Mouse (Mus musculus): Measurements from ENCODE around the gene Gm6871. TPM values are rescaled to one million over a fixed set of nuclear protein-coding genes. Genes with fewer than 3 reads are reported as not detected.

The Gm6871 gene
- total RNA-seq, 2 experiments from 2014 or later = not detected

Other genes starting within 250 kb of the Gm6871 start
- 10 to 100 TPM in 1 of 2 experiments, 1 to 10 TPM in 1; 9.5 to 10.4 TPM for gene AI987944, start 180.3 kb downstream of the Gm6871 start, total RNA-seq (2021)
- gene Vmn2r57, start 125.0 kb downstream of the Gm6871 start, total RNA-seq (2021) = under 1 TPM; 0.17 to 0.18 TPM
- gene Gm20449, start 74.2 kb downstream of the Gm6871 start, total RNA-seq (2021) = not detected
- gene AW146154, start 73.8 kb downstream of the Gm6871 start, total RNA-seq (2021) = 1 to 10 TPM; 2.7 to 3.4 TPM
- 10 to 100 TPM in 1 of 2 experiments, 1 to 10 TPM in 1; 8.5 to 10.2 TPM for gene 2610021A01Rik, start 25.6 kb upstream of the Gm6871 start, total RNA-seq (2021)
- gene Zfp788, start 59.5 kb upstream of the Gm6871 start, total RNA-seq (2021) = 1 to 10 TPM; 7.1 to 9.4 TPM